Mouse (Mus musculus): Measurements from ENCODE around the gene Glt1d1.

DNA sequence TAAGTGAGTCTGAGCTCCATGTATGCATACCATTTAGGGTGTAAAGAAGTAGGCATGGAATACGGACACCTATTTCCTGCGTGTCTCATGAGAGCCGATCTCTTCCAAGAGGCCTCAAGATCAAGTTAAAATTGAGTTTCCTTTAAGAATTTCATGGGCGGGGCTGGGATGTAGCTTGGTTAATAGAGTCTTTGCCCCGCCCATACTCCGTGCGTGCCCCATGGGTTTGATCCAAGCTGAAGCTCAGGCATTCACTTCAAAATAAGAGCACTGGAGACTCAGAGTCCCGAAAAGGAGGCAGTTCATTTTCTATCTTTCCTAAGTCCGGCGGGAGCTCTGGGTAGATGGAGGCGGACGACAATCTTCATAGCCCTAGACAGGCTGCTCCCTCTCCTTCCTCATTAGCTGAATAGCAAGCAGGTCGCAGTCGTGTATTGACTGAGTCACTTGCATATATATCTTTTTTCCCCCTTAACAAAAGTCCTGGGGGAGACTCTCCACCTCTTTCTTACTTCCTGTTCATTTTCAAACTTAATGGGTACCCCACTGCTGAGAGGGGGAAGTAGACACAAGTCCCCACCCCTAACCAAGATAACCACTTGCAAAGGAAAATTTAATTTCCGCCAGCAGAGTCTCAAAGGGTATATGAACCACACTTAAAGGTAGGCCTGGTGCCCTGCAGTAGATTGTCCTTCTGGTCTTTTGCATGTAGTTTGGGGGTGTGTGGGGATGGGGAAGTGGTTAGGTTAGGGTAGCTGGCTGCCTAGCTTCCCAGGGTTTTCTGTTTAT lies 88.7 kb downstream of the Glt1d1 start:
- TF ChIP-seq EP300 (IDR thresholded peaks at IDR 0.05; ENCODE audit: low read depth) = no peak
- TF ChIP-seq CTCF (IDR thresholded peaks at IDR 0.05; ENCODE audit: low read depth) = no peak

Measured in liver, postnatal 0 days (tissue).